Mouse (Mus musculus) layer of hippocampus, adult 9-11 months (tissue): Measurements from ENCODE around the gene 1700013G24Rik.

Experiments used
- DNase-seq: peaks from one replicate; pipeline ENCODE4 v3.0.0; 2022

Gene 1700013G24Rik

DNA sequence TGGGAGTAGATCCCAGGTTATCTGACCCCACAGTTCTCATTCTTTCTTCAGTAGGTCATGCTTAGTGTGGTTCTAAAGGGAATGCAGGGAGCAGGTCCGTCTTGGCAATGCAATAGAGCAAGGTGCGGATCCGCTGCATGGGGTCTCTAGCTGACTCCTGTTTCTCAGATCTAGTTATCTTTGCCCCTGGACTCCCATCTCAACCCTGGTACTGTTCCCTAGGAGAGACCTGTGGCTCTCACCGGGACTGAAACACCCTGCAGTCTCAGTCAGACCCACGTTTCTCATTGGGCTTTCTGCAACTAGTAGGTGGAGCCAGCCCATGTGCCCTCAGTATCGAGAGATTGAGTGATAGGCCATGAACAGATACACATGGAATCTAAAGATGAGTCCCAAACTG lies 24.5 kb downstream of the 1700013G24Rik start:
- DNase-seq, result no peak

DNA sequence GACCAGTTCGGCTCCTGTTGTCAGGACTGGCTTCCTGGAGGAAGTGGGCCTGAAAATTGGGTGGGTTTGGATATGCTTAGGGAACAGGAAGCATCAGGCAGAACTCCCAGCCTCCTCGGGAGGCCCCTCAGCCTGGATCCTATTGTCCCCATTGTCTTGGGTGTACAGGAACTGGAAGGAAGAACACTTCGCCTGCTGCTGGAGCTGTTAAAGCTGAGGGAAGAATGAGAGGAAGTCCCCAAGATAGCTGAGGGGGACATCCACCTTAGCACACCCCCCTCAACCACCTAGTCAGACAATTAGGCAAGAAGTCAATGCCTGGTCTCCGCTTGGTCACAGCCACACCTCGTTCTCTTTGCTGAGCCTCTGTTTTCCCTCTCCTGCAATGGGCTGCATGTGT lies 25.2 kb downstream of the 1700013G24Rik start:
- DNase-seq, result no peak

DNA sequence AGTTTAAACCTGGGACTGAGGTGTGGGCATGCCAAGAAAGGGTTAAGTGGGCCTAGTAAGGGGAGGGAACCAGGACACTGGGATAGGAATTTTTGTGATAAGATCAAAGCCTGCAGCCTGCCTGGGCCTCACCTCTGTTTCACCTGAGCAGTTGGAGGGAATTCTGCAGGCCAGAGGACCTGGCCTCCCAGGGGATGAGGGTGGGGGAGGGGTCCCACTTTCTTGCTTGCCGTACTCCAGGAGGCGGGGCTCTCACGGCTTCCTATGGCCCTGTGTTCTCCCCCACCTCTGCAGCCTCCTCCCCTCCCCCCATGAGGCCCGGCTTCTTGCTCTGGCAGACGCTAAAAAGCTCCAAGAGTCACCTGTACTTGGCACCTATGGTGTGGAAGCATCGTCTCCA lies 26.7 kb downstream of the 1700013G24Rik start:
- no peak for DNase-seq

DNA sequence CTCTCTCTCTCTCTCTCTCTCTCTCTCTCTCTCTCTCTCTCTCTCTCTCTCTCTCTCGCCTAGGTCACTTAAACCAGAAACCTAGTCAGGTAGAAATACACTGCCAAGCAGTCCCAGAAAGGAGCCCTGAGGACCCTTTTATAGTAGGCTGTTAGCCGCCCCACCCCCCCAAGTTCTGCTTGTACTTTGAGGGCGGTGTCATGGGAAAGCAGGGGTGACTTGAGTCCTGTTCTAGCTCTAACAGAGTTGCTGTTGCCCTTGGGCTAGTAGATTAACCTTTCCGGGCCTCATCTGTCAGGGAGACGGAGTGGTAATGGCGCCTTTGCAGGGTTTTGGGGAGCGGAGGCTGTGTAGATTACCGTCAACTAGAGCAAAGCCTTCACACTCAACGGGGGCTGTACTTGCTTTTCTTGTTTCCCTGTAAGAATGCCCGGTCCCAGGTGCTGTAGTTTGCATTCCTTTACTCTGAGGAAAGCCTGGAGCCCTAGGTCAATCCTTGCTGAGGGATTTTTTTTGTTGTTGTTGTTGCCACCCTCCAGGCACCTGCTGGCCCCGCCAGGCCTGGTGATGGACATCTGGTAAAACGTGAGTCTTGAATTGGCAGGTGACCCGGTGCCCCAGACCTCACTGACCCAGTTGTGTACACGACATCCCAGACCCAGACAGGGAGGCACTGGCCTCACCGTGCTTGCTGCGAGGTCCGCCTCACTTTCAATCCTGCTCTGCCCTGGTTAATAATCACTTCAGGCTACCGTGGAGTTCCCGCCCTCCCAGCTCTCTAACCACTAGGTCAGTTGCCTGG lies 27.3 kb downstream of the 1700013G24Rik start:
- no peak for DNase-seq

DNA sequence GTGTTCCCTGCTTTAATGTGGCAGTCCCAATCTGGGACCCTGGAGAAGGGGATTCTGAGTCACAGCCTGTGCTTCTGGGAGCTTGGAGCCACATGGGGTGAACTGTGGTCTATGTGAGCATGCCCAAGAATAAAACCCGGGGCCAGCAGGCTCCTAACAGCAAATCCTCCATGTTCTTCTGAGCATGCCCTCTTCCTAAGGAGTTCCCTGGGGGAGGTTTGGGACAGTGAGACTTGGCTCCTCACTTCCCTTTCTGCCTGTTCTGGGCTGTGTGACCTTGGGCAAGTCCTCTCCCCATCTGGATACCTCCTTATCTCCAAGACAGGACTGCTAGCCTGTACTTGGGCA lies 27.9 kb downstream of the 1700013G24Rik start:
- no peak for DNase-seq

DNA sequence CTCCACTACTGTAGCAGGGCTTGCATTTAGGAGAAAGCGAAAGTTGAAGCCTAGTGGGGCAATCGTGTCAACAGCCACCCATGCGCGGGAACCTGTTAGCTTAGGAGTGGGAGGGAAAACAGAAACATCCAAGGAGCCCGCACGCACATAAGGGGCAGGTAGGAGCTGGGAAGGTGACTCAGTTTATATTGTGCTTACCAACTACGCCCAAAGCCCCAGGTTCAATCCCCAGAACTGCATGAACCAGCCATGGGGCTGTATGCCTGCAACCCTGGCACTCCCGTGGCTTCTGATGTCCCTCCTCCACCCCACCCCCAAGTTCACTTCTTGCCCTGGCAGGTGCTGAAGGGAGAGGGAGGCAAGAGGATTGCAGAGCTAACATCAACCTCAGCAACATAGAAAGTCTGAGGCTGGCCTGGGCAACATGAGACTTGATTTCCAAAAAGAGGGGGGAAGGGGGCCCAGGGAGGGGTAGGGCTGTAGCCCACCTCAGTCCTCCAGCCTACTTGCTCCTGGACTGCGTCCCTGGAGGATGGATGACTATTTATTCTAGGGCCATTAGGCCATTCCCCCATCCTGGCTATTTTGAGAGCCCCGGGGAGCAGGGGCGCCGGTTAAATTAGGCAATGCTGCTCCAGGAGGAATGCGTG lies 28.4 kb downstream of the 1700013G24Rik start:
- no peak for DNase-seq

DNA sequence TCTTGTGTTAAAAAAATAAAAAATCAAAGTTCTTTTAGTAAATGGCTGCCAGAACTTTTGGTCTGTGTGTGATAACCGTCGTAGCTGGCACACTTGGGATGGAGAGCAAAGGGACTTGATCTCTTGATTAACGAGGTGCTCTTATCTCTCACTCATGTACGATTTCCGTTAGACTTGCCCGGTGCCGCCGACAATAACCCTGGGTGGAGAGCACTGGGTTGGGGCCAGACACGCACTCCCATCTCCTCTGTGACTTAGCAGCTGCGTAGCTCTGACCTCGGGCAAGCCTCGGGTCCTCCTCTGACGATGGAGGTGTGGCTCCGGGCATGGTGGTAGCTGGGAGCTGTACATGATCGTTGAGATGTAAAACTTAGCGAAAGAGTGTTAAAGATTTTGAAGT lies 30.8 kb downstream of the 1700013G24Rik start:
- DNase-seq, result no peak

DNA sequence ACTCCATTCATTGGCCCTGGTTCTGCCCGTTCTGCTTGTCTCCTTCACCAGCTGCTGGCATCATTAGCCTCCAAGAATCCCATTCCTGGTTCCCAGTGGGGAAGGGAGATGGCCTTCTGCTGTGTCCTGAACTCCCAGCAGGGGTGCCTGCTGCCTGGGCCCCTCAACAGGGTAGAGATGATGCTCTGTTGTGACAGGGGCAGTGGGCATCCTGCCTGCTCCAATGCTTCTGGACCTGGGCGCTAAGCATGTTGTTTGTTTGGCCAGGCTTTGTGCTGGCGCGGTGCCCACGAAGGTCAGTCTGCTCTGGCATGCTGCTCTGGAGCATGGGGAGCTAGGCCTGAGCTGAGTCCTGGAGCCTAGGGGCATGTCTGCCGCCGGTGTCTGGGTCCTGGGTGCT lies 31.5 kb downstream of the 1700013G24Rik start:
- DNase-seq, result no peak

DNA sequence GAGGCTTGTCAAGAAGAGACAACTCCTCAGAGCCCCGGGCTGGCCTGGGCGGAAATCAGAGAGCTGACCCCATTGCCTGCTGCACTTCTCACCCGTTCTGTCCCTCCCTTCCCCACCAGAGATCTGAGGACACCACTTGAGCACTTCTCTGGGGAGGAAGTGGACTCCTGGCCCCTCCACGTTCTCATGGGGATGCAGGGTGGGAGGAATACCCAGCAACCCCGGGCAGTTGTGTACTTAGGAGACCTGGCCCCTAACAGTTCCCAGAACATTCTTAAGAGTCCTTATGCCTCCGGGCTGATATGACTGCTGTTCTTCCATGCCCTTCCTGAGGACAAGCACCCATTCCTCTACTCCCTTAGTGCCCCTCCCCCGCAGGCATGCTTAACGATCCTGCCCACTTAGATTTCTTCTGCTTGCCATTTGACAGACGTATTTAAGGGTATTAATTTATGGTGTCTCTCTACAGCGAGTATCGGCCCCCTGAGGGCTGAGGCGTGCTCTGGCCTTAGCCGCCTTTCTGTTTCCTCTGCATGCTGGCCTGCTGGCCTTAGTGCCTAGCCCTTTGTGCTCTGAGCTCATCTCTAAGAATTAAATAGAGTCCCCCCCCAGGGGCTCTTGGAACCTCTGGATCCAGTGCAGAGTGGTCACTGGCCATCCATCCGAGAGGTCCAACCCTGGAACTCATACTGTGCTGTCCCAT lies 32.3 kb downstream of the 1700013G24Rik start:
- DNase-seq, result no peak

DNA sequence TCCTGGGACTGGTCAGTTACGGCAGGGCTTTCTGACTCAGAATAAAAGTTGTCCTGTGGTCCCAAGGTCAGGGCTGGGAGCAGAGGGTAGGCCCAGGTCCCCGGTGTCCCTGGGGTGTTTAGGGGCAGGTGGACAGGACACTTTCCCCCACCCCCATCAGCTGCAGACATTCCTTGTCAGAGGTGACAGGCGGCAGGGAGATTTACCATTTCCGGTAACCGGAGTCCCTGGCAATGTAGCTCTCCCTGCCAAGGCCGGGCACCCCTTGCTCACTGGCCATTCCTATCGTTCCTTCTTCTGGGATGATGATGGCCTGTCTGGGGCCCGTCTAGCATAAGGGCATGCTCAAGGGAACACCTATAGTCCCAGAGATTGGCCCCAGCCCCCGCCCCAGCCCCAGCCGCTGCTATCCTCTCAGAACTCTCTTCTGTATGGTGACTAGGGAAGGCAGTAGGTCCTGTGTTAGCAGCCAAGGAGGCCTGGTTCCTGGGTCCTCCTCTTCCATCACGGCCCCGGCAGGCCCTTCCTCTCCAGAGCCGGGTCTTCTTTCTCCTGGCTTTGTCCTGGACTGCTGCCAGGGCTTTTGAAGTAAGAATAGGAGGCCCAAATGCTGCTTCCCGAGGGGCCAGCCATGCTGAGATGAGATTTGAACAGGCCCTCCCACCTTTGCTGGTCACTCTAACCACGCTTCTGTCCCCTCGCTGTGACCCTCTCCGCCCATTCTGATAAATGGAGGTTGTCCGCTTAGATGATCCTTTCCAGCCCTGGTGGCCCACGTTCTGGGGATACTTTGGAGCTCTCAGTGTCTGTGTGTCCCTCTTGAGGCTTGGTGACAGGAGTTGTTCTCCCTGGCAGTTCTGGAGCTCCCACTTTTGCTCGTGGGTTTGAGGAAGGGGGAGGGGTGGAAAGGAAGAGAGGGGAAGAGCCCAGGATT lies 33.3 kb downstream of the 1700013G24Rik start:
- no peak for DNase-seq

DNA sequence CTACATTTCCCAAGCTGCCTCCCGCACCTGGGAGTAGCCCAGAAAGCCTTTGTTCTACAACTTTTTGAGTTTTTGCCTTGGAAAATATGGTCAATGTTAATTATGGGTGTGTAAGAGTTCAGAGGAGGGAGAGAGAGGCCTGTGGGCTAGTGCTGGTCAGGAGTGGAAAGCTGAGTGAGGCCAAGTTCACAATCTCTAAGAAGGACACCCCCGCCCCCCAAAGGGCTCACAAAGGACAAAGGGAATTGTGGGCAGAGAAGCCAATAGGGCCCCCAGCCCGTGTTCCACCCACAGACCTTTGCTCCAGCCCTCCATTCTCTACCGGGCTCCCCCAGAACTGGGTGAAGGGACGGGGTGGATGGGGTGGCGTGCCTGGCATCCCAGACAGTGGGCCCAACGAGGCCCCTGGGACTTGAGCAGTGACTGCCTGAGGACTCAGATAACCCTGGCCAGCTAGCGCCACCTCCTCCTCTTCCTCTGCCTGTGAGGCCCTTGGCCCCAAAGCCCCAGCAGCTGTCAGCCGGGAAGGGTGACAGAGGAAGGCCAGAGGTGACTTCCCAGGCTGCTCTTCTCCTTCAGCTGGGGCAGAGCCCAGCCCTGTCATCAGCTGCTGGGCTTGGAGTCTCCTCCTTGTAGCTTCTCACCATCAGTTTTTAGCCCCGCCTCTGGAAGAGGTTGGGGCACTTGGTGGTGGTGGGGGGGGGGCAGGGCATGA lies 34.4 kb downstream of the 1700013G24Rik start:
- DNase-seq, result no peak

DNA sequence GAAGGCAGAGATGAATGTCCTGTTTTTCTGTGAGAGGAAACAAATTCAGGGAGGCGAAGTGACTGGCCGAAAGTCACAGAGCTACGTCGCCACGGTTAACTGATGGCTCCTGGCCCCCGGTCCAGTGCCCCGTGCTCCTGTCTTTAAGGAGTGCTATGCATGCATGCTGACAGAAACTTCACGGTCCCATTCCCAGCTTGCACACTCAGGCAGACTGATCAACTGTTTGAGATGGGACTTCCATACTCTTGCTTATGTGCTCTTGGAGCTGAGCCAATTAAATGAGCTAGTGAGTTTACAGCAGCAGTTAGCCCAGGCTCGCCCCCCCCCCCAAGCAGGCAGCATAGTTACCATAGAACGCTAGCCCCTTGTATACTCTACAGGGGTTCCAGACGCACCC lies 35.0 kb downstream of the 1700013G24Rik start:
- no peak for DNase-seq

DNA sequence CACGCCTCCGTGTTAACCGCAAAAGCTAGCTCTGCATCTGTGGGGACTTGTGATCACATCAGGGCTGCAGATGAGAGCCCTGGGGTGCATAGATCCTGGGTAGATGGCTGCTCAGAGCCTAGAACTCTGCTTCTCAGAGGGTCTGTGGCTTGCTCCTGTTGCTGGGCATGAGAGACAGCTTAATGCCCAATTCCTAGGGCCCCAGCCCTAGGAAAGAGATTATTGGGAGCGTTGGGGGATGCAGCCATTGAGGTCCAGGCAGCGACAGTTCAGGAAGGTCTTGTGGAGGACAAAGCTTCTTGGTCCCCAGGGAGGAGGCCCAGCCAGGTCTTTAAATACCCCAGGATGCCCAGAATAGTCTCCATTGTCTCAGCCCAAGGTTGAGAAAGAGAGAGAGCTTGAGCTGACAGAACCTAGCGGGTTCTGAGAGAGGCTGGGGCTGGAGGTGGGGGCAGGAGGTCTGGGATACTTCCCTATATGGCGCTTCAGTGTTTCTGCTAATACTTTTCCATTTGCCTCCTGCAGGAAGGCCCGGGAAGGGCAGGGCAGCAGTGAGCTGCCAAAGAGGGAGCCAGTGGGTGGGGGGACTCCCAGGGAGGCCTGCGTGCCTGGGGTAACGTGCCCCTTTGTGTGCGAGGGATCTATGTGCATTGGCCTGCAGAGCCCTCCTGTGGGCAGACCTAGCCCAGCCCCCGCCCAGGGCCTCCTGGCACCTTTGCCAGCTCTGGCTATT lies 35.7 kb downstream of the 1700013G24Rik start:
- DNase-seq, result no peak

DNA sequence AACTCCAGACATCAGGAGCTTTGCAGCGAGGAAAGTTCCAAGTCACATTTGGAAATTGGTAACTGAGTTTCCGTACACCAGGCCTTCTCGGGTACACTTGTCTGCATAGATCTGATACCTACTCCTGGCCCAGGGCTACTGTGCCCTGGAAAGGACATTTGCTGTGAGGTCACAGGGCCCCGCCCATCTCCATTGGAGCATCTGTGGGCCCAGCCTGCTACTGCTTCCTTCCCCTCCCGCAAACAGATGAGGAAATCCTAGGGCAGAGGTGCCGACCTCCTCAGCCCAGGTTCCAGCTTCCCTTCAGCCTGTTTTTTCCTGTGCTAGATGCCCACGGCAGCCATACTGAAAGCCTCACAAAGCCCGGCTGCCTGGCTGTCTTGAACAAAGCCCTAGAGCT lies 36.9 kb downstream of the 1700013G24Rik start:
- no peak for DNase-seq

DNA sequence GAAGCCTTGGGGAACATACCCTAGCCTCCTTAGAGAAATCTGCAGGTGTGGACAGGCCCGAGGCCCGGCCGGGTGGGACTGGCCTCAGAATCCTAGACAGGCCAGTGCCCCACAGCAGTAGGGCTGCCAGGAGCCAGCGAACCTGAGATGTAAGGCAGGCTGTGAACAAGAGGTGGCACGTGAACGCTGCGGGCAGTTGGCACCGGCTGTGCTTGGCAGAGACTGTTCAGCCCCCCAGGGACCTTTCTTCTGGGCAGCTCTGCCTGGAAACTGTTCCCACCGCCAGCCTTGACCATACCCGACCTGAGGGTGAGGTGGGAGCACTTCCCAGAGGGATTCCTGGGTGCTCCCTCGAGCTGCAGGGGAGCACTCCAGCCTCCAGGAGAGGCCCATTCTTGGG lies 39.5 kb downstream of the 1700013G24Rik start:
- DNase-seq, result no peak

DNA sequence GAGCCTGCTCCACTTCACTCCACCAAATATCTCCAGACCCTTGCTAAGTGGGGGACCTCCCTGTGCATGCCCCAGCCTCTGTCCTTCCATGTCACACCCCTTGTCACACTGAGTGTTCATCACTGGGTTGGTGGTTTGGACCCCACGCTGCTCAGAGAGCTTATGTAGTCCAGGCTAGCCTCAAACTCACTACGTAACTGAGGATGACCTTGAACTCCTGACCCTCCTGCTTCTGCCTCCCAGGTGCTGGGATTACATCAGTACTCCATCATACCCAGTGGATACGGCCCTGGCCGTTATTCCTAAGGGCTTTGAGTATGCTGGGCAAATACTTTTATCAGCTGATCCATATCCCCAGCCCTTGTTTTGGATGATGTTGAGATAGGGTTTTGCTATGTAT lies 40.1 kb downstream of the 1700013G24Rik start:
- DNase-seq, result no peak

DNA sequence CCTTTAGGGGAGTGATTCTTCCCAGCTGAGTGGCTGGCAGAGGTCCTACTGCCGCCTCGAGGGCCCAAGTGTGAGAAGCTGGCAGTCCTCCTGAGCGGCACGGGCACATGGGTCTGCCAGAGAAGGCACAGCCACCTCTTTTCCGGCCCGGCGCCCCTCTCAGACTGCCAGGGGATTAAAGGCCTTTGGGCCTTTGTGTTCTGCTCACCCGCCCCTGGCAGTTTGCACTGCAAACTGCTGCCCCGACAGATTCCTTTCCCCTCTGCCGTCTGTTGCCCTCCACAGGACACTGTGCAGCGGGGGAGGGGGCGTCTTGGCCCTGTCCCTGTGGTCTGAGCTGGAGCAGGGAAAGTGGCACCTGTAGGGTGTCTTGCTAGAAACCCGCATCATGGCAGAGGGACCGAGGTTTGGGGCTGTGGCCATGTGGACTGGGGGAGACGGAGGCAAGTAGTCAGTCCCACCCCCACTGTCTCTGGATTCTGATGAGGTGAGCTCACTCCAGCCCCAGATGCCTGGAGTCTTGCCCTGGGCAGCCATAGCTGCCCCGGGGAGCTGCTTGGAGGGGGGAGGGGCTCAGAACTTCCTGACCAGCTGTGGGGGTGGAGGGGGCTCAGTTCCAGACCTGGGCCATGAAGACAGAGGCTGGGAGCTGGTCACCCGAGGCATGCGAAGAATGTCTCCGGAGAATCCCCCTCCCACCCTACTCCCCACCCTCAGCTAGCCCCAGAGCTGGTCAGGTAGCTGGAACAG lies 41.8 kb downstream of the 1700013G24Rik start:
- DNase-seq, result no peak

DNA sequence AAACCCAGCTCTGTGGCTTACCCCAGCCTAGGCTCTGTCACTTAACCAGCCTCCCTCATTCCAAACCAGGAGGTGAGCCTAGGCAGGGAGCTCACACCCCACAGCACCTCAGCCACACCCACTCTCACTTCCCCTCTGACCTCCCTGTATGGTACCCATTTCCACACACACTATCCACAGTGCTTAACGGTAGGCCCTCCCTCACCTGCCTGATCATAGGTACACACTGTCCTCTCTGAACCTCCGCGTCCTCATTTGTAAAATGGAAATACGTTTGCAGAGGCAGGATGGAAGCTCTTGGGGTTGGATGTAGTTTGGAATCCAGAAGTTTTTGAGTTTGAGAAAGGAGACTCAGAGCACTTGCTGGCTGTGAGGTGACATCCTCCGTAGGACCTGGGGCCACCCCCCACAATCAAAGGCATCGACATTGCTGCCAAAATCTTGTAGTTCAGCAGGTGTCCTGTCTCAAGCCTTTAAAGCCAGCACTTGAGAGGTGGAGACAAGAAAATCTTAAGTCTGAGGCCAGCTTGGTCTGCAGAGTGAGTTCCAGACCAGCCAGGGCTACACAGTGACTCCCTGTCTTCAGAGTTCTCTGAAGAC lies 42.5 kb downstream of the 1700013G24Rik start:
- DNase-seq, result no peak

DNA sequence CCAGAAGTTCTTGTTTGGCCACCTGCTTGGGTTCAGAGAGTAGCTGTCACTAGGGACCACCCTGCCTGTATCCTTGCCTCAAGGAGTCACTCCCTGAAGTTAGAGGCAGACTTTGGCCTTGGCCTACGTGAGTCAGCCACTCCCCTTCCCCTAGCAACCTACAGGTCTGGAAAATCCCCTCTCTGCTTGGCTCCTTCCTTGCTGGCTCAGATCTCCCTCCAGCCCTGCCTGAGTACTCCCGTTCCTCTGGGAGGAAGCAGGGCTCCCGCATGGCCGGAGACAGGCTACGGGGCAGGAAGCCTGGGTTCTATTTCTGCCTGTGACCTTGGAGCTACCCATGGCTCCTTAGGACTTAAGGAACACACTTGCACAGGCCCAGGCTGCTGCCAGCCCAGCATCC lies 44.3 kb downstream of the 1700013G24Rik start:
- no peak for DNase-seq
